Mouse (Mus musculus) right cerebral cortex, postnatal 14 days (tissue): ENCODE measurements around the gene Ice2.
A peak's percentile ranks its signal among the peaks of the same experiment; 100 is the strongest.

ENCODE experiments used
- DNase-seq: peaks from one replicate; pipeline ENCODE4 v3.0.0; 2022

Ice2 gene

DNA sequence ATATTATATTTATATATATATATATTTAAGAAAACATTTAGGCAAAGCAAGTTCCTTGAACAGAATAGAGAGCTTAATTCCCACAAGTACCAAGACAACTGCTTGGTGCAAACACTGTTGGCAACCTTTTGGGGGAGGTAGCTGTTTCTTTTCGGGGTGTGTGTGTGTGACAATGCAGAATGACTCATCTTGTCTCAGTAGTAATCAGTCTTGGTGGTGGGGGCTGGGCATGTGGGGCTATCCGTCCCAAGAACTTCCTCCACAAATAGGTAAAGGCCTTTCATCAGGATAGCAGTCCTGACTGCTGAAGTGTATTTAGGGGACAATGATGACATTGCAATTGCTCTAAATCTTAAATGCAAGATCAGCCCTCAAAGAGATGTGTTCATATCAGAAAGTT lies 65.3 kb downstream of the Ice2 start:
- no peak for DNase-seq

GRCm38 (mm10) chr9:69464109-69464756 lies 66.5 kb downstream of the Ice2 start:
- no peak for DNase-seq

GRCm38 (mm10) chr9:69466098-69466497 lies 68.4 kb downstream of the Ice2 start:
- no peak for DNase-seq

DNA sequence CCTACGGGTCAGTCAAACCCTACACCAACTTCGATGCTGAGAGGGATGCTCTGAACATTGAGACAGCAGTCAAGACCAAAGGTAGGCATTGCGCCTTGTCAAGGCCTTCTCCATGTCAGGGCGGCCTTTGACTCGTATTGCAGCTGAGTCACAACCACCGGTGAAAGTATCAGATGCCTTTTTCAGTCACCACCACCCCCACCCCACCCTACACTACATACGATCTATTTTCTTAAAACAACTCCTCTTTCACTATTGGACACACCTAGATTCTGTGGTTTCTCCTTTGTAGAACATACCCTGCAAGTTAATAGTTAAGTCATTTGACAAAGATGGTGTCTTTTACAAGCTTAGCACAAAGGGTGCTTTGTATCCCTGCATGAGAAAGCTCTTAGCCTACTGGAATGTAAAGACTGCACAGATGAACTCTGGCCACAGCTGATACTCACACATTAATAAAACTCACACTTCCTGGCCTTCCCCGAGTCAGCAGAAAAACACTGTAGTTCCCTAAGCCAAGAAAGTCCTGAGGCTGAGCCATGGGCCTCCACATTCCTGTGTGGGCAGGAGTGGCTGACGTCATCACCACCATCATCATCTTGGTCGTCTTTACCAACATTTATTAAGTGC lies 69.7 kb downstream of the Ice2 start:
- no peak for DNase-seq

- no peak for DNase-seq
These were observed 71.3 kb downstream of the Ice2 start for GRCm38 (mm10) chr9:69468991-69469390.

- no peak for DNase-seq
These were observed 72.7 kb downstream of the Ice2 start for GRCm38 (mm10) chr9:69470362-69470761.

- no peak for DNase-seq
These were observed 73.2 kb downstream of the Ice2 start for GRCm38 (mm10) chr9:69470921-69471320.

- DNase-seq, result no peak
These were observed 75.0 kb downstream of the Ice2 start for GRCm38 (mm10) chr9:69472724-69473123.

DNA sequence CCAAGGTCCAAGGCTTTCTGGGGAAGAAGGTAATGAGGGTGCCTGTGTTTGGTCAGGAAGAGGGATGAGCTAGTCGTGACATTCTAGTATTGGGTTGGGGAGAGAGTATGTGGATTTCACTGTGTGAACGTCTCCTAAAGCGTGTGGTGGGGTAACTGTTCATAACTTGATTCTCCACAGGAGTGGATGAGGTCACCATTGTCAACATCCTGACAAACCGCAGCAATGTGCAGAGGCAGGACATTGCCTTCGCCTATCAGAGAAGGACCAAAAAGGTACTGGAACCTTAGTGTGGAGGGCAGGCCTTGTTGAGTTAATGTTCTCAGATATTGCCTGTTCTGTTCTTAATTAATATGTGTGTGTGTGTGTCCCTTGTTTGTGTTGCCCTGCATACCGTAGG lies 78.2 kb downstream of the Ice2 start:
- DNase-seq, result no peak

DNA sequence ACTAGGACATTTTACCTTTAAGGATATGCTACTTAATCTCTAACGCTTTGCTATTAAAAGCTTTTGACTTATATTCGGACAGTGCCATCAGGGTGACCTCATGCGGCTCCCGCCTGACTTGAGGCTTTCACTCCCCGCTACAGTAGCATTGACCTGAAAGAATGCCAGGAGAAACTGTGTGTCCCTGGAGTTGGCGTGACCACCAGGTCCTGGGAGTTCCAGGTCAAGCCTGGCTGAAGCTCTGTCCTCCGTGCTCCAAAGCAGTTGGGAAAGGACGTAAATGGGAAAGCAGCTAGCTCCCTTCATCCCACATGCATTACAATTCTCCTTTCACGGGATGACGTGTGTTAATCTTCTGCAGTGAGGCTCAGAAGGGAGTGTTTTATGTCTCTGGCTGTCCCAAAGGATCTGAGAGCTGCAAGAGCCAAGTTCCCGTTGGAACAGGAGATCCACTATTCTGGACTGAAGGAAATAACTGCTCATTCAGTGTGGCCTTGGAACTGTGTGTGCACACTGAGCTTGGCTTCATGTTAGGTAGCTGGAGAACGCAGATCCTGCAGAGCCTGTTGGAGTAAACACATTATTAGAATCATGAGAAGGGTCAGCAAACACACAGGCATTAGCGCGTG lies 79.6 kb downstream of the Ice2 start:
- DNase-seq, result no peak

DNA sequence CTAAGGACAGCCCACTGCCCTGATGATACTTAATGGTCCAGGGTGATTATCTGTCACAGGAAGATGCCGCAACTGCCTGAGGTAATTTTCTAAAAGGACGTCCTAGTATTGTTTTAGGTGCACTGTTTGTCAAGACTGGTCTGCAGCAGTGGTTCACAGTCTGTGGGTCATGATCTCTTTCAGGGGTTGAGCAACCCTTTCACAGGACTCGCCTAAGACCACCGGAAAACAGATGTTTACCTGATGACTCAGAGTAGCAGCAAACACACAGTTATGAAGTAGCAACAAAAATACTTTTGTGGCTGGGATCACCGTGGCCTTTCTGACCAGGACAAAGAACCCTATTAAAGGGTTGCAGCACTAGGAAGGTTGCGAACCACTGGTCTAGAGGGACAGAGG lies 80.1 kb downstream of the Ice2 start:
- no peak for DNase-seq

GRCm38 (mm10) chr9:69480344-69480743 lies 82.6 kb downstream of the Ice2 start:
- peak; percentile 80 for DNase-seq
